Mouse (Mus musculus): ENCODE measurements around the gene Nsg1. TPM values are rescaled to one million over a fixed set of nuclear protein-coding genes. Genes with fewer than 3 reads are reported as not detected.

Nsg1 gene
- total RNA-seq, 2 experiments from 2014 or later, result 0.98 TPM; not detected in 1

Other genes starting within 250 kb of the Nsg1 start
- gene Stx18, start 121.2 kb downstream of the Nsg1 start, total RNA-seq (2014; fragmentation: Nextera tagmentation), result 22.9 and 30.9 TPM in 2 replicates
- gene Stx18, start 121.2 kb downstream of the Nsg1 start, total RNA-seq (2017), result 47.2 and 53.4 TPM in 2 replicates
- gene Zbtb49, start 60.5 kb upstream of the Nsg1 start, total RNA-seq (2014; fragmentation: Nextera tagmentation), result 4.5 and 6.5 TPM in 2 replicates
- 3.3 and 7.5 TPM in 2 replicates for gene Zbtb49, start 60.5 kb upstream of the Nsg1 start, total RNA-seq (2017)
- 92.9 and 121 TPM in 2 replicates for gene Lyar, start 60.6 kb upstream of the Nsg1 start, total RNA-seq (2014; fragmentation: Nextera tagmentation)
- gene Lyar, start 60.6 kb upstream of the Nsg1 start, total RNA-seq (2017), result 133 and 160 TPM in 2 replicates
- 38.4 and 40.5 TPM in 2 replicates for gene Tmem128, start 100.3 kb upstream of the Nsg1 start, total RNA-seq (2014; fragmentation: Nextera tagmentation)
- 31.4 and 36.8 TPM in 2 replicates for gene Tmem128, start 100.3 kb upstream of the Nsg1 start, total RNA-seq (2017)
- gene Otop1, start 116.1 kb upstream of the Nsg1 start, total RNA-seq (2014; fragmentation: Nextera tagmentation), result not detected in 2 replicates
- gene Otop1, start 116.1 kb upstream of the Nsg1 start, total RNA-seq (2017), result not detected in 2 replicates
- not detected in 2 replicates for gene Drd5, start 159.5 kb upstream of the Nsg1 start, total RNA-seq (2014; fragmentation: Nextera tagmentation)
- not detected in 2 replicates for gene Drd5, start 159.5 kb upstream of the Nsg1 start, total RNA-seq (2017)

Measured in granulocyte monocyte progenitor cell, adult 5-6 weeks (primary cell).